Mouse (Mus musculus) left cerebral cortex, postnatal 36 days (tissue): Measurements from ENCODE around the gene Mast4. TPM values are rescaled to one million over a fixed set of nuclear protein-coding genes. Genes with fewer than 3 reads are reported as not detected.
A peak's percentile ranks its signal among the peaks of the same experiment; 100 is the strongest.

ENCODE experiments used
- DNase-seq, 2 experiments: peaks; one replicate each; pipeline ENCODE4 v3.0.0; 2021 to 2022; ENCODE audit warnings: low spot score in 2 of 2, mixed read lengths in 1 of 2
- intact Hi-C: fragments of 180-260 bp; cut with DNase I; formaldehyde crosslinking; loops from one replicate; pipeline ENCODE4 v1.15.1; 2025
- total RNA-seq, 2 experiments: library from RNA; stranded (reverse); gene quantifications; 2 replicates each; pipeline ENCODE4 v1.2.3; 2021

Mast4 gene
- total RNA-seq, 2 experiments from 2014 or later: 45.7 to 56.6 TPM

DNA sequence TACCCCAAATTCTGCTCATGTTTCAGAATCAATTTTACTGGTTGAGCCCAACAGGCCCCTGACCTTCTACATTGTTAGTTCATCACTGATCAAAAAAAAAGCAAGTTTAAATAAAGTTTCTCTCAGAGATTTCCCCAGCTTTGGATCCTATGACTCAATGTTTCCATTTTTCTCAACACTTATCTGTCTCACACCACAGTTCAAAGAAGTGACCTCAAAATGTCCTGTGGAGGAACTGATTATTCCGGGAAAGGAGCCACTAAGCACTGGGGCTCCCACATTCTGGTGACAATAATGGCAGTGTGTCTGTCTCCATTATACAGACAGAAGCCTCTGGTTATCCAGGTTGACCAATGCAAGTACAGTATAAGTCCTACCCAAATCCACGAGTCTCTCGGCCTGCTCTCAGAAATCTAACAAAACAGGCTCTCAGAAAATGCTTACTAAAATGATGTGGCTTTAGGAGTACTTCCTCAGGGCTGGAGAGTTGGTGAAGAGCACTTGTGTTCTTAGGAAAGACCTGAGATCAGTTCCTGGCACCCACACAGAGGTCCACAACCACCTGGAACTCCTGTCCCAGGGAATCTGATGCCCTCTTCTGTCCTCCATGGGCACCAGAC is 319.1 kb downstream of the Mast4 start:
- intact Hi-C loops: no loop called here
- DNase-seq: no peak

DNA sequence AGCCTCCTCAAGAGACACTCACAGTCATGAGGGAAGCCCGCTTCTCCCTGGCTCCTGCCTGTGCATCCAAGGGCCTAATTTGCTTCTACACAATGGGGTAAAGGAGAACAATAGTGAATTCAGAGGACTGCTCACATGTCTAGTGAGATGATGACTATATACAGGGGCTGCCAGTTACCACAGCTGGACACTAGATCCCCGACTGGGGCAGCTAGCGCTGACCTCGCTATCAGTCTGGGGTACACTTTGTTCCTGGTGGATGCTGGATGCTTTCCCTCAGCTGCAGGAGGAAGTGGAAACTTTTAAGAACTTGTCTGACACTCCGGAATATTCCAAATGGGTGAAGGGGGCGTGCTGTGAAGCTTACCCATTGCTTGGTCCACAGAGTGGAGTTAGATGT is 319.7 kb downstream of the Mast4 start:
- DNase-seq: no peak
- intact Hi-C loops: no loop called here

DNA sequence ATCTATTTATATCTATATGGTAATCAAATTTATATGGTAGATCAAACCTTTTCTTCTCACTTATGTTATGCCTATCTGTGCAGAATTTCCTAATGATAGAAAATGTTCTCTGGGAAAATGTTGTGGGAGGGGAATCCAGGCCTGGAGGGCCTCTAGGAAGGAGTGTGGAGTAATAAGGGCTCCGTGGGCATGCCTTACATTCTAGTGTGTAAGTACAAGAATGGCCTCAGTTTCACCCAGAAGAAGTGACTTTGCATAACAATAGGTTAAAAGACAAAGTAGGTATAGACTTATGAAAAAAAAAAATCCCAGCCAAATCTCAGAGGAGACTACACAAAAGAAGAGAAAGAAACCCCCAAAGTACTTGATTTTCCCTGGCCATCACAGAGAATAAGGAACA is 320.1 kb downstream of the Mast4 start:
- intact Hi-C loops: no loop called here
- DNase-seq: no peak

DNA sequence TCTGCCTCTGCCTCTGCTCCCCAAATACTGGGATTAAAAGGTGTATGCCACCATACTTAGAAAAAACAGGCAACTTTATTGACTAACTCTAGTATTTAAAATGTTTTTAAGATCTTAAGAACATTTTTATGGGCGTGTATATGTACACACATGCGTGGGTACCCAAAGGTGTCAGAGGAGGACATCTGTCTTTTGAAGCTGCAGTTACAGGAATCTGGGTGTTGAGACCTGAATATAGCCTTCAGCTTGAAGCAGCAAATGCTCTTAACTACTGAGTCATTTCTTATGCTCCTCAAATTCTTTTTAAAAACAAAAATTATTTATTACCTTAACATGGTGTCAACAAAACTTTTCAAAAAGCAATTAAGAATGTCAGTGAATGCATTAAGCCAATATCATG is 329.1 kb downstream of the Mast4 start:
- intact Hi-C loops: no loop called here
- no peak for DNase-seq

DNA sequence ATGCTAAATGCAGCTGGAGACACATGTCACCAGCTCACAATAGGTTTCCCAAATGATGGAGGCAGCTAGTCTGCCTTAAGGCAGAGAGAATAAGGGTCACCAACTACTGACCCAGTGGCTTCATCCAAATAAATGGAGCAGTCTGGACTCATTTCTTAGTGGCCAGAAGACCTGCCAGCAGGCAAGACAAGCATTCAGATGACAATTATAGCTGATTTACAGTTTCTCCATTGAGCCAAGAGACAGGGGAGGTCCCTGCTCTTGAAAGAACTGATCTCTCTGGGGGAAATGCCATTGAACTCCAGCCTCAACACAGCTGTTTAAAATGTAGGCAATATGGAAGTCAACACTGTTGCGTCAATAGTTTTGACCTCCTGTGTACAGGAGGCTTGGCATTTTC is 332.5 kb downstream of the Mast4 start:
- intact Hi-C loops: no loop called here

DNA sequence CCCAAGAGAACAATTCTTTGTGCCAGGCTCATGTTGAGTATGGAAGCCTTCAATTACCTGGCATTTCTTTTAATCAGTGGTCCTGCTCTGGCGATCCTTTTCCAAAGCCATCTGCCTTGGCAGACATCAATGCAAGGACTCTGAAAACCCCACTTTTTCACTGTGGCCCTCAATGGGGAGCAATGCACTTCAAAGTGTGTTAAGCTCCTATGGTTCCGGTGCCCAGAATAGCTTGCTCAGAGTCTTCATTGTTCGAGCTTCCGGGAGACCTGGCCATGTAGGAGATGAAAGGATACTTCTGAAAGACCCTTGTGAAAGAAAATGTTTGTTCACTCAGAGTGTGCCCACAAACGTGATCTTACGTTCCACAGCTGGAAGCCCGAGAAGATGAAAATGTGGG is 333.4 kb downstream of the Mast4 start:
- no peak for DNase-seq
- intact Hi-C loops: no loop called here

More for the DNA sequence above, 332.5 kb downstream of the Mast4 start:
- DNase-seq: no peak

DNA sequence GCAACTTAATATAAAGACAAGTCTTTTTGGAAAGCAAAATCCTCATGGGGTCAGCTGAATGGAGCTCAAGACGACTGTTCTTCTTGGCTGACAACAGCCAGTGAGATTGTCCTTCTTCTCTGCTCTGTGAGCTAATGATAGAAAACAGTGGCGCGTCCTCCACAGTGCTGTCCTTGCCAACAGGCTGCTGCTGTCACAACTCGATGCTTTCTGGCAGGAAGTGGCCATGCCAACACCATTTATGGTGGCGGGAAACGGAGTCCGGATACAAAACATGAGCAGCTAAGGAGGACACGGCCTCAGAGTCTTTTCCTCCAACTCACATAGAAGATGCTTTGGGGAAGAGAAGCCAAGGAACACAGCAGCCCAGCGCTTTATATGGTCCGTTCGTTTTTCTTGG is 340.2 kb downstream of the Mast4 start:
- peak; percentile 6 to 16 for DNase-seq
- intact Hi-C loops: no loop called here

DNA sequence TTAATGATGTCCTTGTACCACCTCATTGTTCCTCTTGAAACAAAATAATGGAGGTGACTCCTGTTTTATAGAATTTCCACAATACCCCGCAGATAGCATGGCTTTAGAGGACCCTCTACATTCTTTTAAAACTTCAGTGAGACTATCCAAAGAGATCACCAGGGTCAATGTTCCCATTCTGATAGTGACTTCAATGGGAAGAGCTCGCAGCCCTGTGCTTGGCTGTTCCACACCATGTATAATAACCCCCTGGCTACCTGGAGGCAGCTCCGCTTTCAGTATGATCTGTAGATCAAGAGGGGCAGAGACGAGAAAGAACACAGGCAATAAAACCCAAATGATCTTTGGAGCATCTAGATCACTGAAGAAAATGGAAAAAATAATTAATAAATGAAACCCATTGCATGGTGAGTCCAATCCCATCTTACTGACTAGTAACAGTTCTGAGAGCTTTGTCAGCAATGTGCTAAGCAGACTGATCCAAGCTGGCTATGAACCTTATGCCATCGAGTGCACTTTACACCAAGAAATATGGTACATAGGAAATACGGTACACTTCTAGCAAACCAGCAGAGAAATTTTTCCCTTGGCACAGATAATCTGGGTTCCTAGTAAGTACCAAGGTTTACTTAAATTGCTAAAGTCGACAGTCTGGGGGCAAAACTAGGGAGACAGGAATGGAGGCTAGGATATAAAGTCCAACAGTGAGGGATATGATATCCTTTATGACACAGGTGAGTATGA is 341.4 kb downstream of the Mast4 start:
- no peak for DNase-seq
- intact Hi-C loops: no loop called here

DNA sequence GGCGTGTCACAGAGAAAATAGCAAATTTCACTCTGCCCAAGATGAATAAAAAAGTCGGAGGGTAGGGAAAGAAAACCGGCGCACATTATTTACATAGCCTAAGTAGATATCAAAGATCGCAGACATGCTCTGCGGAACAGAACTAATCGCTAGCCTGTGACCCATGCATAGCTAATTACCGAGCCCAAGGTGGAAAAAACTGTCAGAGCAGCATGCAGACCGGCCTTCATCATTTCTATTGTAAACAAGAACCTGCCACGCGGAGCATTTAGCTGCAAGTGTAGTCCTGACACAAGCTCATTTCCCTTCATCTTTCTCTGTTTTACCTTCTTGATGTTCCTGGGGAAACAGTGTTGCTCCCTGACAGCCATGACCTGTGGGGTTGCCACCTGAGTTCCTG is 342.4 kb downstream of the Mast4 start:
- DNase-seq: no peak
- intact Hi-C loops: no loop called here

DNA sequence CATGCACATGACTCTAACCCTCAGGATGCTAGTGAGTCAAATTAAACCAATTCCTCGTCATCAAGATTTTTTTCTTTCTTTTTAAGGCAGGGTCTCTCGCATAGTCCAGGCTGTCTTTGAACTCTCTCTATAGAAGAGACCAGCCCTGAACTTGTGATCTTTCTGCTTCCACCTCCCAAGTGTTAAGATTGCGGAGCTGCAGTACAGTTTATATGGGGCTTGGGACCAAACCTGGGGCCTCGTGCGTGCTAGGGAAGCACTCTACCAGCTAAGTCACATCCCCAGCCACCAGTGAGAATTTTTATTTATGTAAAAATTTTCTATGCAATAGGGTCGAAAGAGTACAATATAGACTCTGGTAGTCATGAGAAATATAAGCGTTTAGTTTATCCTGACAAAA is 343.1 kb downstream of the Mast4 start:
- DNase-seq: no peak
- intact Hi-C loops: no loop called here

DNA sequence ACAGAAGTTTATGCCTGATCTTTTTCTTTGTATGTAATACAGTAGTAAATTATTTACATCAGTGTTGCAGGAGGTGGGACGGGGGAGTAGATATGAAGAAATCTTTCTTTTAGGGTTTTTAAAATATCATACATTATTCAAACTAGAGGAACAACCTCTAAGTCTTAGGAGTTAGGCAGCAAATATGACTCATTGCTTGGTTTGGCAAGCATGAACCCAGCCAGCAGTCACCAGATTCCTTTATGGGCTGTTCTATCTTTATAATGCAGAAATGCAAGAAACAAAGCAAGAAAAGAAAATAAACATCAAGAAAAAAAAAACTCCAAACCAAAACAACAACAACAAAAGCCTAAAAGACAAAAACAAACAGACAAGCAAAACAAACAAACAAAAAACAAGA is 344.2 kb downstream of the Mast4 start:
- intact Hi-C loops: no loop called here
- no peak for DNase-seq

DNA sequence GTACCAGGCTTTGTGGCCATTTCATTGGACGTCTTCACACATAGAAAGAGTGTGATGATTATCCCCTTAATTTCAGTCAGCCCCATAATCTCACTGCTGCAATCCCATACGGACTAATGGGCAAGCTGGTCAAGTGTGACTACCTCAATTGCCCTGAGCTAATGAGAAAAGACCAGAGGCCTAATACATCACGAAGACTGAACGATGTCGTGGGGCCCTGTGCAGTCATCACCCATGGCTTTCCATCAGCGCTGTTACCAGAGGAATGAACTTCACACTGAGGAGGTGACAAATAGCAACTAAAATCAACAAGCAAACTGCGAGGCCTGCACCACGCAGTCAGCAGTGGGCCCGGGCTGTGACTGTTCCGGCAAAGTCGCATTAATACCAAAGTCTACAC is 344.7 kb downstream of the Mast4 start:
- no peak for DNase-seq
- intact Hi-C loops: no loop called here

DNA sequence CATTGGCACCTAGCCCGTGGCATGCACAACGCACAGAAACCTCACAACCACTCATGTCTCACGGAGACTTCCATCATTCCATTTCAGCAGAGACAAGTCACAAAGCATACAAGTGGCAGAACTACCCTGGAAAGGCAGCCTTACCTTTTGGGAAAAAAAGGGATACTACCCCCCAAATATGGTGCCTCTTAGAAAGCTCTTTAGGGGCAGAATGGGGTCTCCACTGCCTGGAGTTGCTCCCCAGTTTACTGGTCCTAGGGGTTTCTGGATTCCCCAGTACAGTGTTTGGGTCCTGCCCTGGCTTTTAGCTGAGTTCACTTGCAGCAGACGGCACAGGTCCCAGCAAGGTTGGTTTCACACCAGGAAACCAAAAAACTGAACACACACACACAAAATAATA is 345.3 kb downstream of the Mast4 start:
- intact Hi-C loops: no loop called here

DNA sequence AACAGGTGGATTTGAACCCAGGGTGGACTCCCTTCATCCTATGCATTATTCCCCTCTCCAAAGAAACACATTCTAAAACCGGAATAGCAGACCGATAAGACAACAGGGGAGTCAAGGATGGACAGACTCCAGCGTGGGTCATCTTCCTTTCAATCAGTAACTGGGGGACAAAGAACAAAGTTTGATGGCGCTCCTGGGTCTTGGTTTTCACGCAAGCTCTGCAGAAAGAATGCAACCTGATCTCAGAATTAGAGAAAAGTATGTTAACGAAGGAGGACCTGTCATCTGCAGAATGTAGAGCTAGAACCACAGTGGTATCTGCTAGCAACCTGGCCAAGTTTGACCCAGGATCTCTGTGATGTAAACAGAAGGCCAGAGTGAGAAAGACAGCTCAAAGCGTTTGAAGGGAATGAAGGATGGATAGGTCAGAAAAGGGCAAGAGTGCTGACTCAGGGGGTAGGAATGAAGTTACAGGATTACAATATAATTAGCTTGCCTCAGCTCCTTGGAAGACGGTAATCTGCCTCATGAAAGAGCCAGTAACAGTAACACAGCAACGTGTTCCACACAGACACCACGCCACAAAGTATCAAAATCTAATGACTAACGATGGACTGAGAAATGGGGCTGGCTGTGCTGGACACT is 345.9 kb downstream of the Mast4 start:
- no peak for DNase-seq
- intact Hi-C loops: no loop called here

More for the DNA sequence above, 345.3 kb downstream of the Mast4 start:
- no peak for DNase-seq

DNA sequence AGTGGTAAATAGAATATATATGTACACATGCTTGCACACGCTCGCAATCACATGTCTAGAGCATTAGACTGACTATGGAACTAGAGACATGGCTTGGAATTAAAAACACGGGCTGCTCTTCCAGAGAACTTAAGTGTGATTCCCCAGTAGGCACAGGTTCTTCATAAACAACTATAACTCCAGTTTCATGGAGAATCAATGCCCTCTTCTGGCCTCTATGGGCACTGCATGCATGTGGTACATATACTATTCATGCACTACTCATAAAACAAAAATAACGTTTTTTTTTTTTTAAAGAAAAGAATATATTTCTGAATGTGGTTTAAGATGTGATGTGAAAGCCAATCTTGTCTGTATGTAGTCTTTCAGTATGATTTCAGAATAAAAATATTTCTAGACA is 349.7 kb downstream of the Mast4 start:
- DNase-seq: no peak
- intact Hi-C loops: no loop called here

DNA sequence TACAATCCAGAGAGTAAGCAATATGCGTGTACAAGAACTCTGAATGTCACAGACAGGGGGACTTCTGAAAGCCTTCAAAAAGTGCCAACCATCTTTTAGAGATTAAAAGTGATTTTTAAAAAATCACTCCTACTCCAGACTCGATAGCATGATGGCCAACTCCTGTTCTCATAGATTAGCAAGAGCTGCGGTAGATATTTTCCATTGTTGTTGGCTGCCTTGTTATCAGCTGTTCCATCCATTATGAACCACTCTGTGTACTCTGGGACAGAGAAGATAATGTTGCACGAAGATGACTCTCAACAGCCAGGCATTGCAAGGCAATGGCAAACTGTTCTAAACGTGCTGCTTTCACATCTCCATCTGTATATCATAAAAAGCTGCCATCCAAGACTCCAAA is 360.4 kb downstream of the Mast4 start:
- intact Hi-C loops: no loop called here

DNA sequence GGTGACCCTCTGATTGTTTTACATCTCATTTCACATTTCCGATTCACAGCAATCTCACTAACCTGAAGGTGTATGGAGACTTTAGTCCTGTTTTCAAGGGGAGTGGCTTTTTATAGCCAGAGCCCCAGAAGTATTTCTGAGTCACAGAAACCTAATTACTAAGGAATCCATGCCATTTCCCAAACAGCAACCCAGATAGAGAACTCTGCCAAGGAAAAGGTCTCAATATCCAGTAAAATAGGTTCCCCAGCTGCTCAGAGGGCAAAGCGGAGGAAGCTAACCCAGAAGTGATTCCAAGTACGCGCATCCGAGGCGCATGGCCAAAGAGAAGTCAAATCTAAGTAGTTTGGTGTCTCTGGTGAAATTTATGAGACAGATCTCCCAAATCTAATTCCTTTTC is 370.8 kb downstream of the Mast4 start:
- intact Hi-C loops: no loop called here
- no peak for DNase-seq

More for the DNA sequence above, 360.4 kb downstream of the Mast4 start:
- no peak for DNase-seq

DNA sequence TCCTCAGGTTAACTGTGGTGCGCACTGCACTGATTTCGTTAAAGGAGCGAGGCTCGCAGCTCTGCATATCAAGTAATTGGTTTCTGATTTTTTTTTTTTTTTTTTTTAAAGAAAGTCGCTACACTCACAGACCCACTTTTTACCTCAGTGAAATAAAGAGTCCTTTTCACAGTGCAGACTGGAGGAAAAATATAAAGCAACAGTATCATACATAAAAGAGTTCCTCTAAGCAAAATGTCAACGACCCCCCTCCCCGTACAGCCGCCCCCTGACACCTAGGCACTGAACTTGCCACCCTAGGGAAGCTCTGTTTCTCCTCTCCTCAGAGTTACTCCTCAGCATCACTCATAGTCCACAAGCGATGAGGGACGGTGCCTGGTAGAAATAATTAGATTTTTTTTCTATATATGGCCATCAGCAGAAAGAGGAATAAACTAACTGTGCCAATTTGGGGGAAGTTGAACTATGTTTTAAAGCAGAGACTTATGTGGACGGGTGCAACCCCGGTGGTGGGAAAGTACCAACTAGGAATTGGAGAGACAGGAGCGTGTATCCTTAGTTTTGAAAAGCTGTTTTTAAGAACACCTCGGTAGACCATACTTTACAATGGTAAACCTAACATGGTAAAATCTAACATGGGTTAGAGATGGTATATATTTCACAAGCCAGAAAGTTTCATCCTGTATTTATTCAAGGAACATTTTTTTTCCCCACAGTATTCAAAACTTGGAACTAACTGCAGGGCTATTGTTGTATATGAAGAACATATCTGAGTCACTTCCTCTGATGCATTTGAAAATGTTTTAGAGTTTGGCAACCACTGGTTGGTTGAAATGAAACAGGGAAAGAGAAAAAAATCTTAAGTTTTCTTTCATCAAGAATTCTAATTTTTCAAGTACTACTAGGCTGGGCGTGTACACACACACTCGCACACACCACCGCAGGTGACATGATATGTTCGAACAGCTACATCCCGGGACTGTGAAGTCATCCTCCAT is 375.7 kb downstream of the Mast4 start:
- no peak for DNase-seq
- intact Hi-C loops: no loop called here

DNA sequence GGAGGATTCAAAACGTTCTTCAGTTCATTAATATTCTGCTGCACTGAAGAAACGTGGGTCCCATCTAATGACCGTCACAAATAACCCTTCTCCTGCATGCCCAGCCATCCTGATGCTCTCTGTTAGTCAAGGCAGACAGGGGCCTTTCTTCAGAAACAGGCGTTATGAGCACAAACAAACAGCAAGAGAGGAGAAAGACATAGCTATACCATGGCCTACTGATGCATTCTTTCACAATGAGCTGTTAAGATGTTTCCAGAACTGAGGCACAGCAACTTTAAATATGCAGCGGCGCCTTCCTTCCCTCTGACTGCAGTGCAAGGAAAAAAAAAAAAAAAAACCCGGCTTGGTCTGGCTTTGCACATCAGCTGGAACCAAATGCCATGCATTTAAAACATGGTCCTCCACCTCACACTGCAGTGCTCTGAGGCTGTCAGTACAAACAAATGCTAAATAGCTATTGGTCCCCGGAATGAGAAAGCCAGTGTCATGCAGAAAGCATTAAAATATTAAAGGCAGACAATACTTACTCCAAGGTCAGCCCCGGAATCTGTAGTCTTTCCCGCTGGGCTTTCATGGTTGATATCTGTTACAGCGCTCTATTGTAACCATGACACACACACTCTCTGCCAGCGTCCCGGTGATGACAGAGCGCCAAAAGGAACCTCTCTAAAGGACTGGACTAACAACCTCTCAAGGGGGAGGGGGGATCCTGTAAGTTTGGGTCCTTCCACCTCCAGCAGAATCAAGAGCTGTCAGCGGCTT is 376.6 kb downstream of the Mast4 start:
- intact Hi-C loops: no loop called here
- peak; percentile 35 to 43 for DNase-seq
